Mouse (Mus musculus): ENCODE results near the gene Gm10778. TPM values are rescaled to one million over a fixed set of nuclear protein-coding genes. Genes with fewer than 3 reads are reported as not detected.
A peak's percentile ranks its signal among the peaks of the same experiment; 100 is the strongest.

Gm10778 gene
- polyA plus RNA-seq, 1 experiment from 2014 or later, result 5.2 TPM

GRCm38 (mm10) chr10:81604968-81605665 lies 43.7 kb upstream of the Gm10778 start:
- Histone ChIP-seq H3K36me3 (ENCODE audit: control insufficient read depth, insufficient read depth, low read length) (no peaks in the 10 kb centered on the region), H3K4me3 (ENCODE audit: low read depth, low read length) (peak overlapping the region; percentile 38), H3K27me3 (ENCODE audit: control insufficient read depth, insufficient read depth, low read length) (peaks cover 15% of the 10 kb centered on the region), H3K27ac (ENCODE audit: low read depth, low read length) (peak overlapping the region; percentile 70), H3K4me2 (ENCODE audit: low read depth, low read length, severe bottlenecking) (peak overlapping the region; percentile 57), H3K9ac (ENCODE audit: low read length) (peak overlapping the region; percentile 51), H3K9me3 (ENCODE audit: control insufficient read depth, low read length) (no peaks in the 10 kb centered on the region), H3K4me1 (replicated peaks; ENCODE audit: control insufficient read depth, insufficient read depth, low read length) (peaks cover 8% of the 10 kb centered on the region)
- WGBS, result 21% methylated on average over 29 of the region's 29 CpGs
- DNase-seq (ENCODE audit: low spot score) (peak; percentile 92), ATAC-seq (replicated peaks; ENCODE audit: low FRiP score) (peak; percentile 19; the same call in 1 of the 2 replicates)

GRCm38 (mm10) chr10:81605666-81605973 lies 43.2 kb upstream of the Gm10778 start:
- peak overlapping the region; percentile 57 for H3K4me2 ChIP-seq (ENCODE audit: low read depth, low read length, severe bottlenecking)
- H3K4me1 ChIP-seq (replicated peaks; ENCODE audit: control insufficient read depth, insufficient read depth, low read length), result peaks cover 5% of the 10 kb centered on the region
- WGBS, result 6% methylated on average over 14 of the region's 14 CpGs
- no peaks in the 10 kb centered on the region for H3K9me3 ChIP-seq (ENCODE audit: control insufficient read depth, low read length)
- H3K36me3 ChIP-seq (ENCODE audit: control insufficient read depth, insufficient read depth, low read length), result no peaks in the 10 kb centered on the region
- DNase-seq (ENCODE audit: low spot score) (no peak), ATAC-seq (replicated peaks; ENCODE audit: low FRiP score) (peak; percentile 13)
- peak overlapping the region; percentile 38 for H3K4me3 ChIP-seq (ENCODE audit: low read depth, low read length)
- peak overlapping the region; percentile 51 for H3K9ac ChIP-seq (ENCODE audit: low read length)
- H3K27ac ChIP-seq (ENCODE audit: low read depth, low read length), result peak overlapping the region; percentile 70
- H3K27me3 ChIP-seq (ENCODE audit: control insufficient read depth, insufficient read depth, low read length), result peaks cover 14% of the 10 kb centered on the region

GRCm38 (mm10) chr10:81605974-81606751 lies 42.7 kb upstream of the Gm10778 start, which contains the start of gene BC025920:
Gene BC025920, plus strand, starts transcription at chr10:81606270.
- peak; percentile 87 for ATAC-seq (replicated peaks; ENCODE audit: low FRiP score)
- no peaks in the 10 kb centered on the region for H3K9me3 ChIP-seq (ENCODE audit: control insufficient read depth, low read length)
- no peaks in the 10 kb centered on the region for H3K36me3 ChIP-seq (ENCODE audit: control insufficient read depth, insufficient read depth, low read length)
- H3K9ac ChIP-seq (ENCODE audit: low read length), result peak within 1 kb of the TSS; percentile 51
- H3K4me2 ChIP-seq (ENCODE audit: low read depth, low read length, severe bottlenecking), result peak within 1 kb of the TSS; percentile 57
- peak within 1 kb of the TSS; percentile 70 for H3K27ac ChIP-seq (ENCODE audit: low read depth, low read length)
- peak within 1 kb of the TSS; percentile 38 for H3K4me3 ChIP-seq (ENCODE audit: low read depth, low read length)
- DNase-seq (ENCODE audit: low spot score), result peak; percentile 95
- peaks cover 12% of the 10 kb centered on the region for H3K27me3 ChIP-seq (ENCODE audit: control insufficient read depth, insufficient read depth, low read length)
- under 1% methylated on average over 39 of the region's 39 CpGs for WGBS
- H3K4me1 ChIP-seq (replicated peaks; ENCODE audit: control insufficient read depth, insufficient read depth, low read length), result 0 out of 2 replicates have a peak, but pooled peaks cover 3% of the 10 kb centered on the region

- Histone ChIP-seq H3K4me2 (ENCODE audit: low read depth, low read length, severe bottlenecking) (no peak overlapping the region), H3K4me1 (replicated peaks; ENCODE audit: control insufficient read depth, insufficient read depth, low read length) (0 out of 2 replicates have a peak, but pooled peaks cover 3% of the 10 kb centered on the region), H3K9ac (ENCODE audit: low read length) (no peak overlapping the region), H3K27me3 (ENCODE audit: control insufficient read depth, insufficient read depth, low read length) (no peaks in the 10 kb centered on the region), H3K4me3 (ENCODE audit: low read depth, low read length) (no peak overlapping the region), H3K27ac (ENCODE audit: low read depth, low read length) (no peak overlapping the region), H3K9me3 (ENCODE audit: control insufficient read depth, low read length) (no peaks in the 10 kb centered on the region), H3K36me3 (ENCODE audit: control insufficient read depth, insufficient read depth, low read length) (no peaks in the 10 kb centered on the region)
- no peak for ATAC-seq (replicated peaks; ENCODE audit: low FRiP score)
- DNase-seq (ENCODE audit: low spot score), result no peak
- 85% methylated on average over 1 of the region's 1 CpGs for WGBS
Observed at GRCm38 (mm10) chr10:81608308-81608707, 40.6 kb upstream of the Gm10778 start.

GRCm38 (mm10) chr10:81612779-81613178 lies 36.1 kb upstream of the Gm10778 start:
- Histone ChIP-seq H3K27me3 (ENCODE audit: control insufficient read depth, insufficient read depth, low read length) (no peaks in the 10 kb centered on the region), H3K27ac (ENCODE audit: low read depth, low read length) (no peak overlapping the region), H3K9me3 (ENCODE audit: control insufficient read depth, low read length) (no peaks in the 10 kb centered on the region), H3K4me2 (ENCODE audit: low read depth, low read length, severe bottlenecking) (no peak overlapping the region), H3K9ac (ENCODE audit: low read length) (no peak overlapping the region), H3K4me1 (replicated peaks; ENCODE audit: control insufficient read depth, insufficient read depth, low read length) (no peaks in the 10 kb centered on the region), H3K36me3 (ENCODE audit: control insufficient read depth, insufficient read depth, low read length) (no peaks in the 10 kb centered on the region), H3K4me3 (ENCODE audit: low read depth, low read length) (no peak overlapping the region)
- DNase-seq (ENCODE audit: low spot score) (no peak), ATAC-seq (replicated peaks; ENCODE audit: low FRiP score) (no peak)
- 65% methylated on average over 3 of the region's 3 CpGs for WGBS

GRCm38 (mm10) chr10:81615486-81615885 lies 33.4 kb upstream of the Gm10778 start:
- H3K9me3 ChIP-seq (ENCODE audit: control insufficient read depth, low read length), result no peaks in the 10 kb centered on the region
- no peak overlapping the region for H3K9ac ChIP-seq (ENCODE audit: low read length)
- no peak overlapping the region for H3K4me3 ChIP-seq (ENCODE audit: low read depth, low read length)
- H3K36me3 ChIP-seq (ENCODE audit: control insufficient read depth, insufficient read depth, low read length), result no peaks in the 10 kb centered on the region
- no peak overlapping the region for H3K4me2 ChIP-seq (ENCODE audit: low read depth, low read length, severe bottlenecking)
- DNase-seq (ENCODE audit: low spot score) (no peak), ATAC-seq (replicated peaks; ENCODE audit: low FRiP score) (no peak)
- H3K27ac ChIP-seq (ENCODE audit: low read depth, low read length), result no peak overlapping the region
- no peaks in the 10 kb centered on the region for H3K4me1 ChIP-seq (replicated peaks; ENCODE audit: control insufficient read depth, insufficient read depth, low read length)
- WGBS, result 69% methylated on average over 6 of the region's 6 CpGs
- no peaks in the 10 kb centered on the region for H3K27me3 ChIP-seq (ENCODE audit: control insufficient read depth, insufficient read depth, low read length)

GRCm38 (mm10) chr10:81619976-81620375 lies 28.9 kb upstream of the Gm10778 start:
- no peaks in the 10 kb centered on the region; the same call in 1 of the 2 replicates for H3K36me3 ChIP-seq (ENCODE audit: control insufficient read depth, insufficient read depth, low read length)
- H3K27ac ChIP-seq (ENCODE audit: low read depth, low read length), result no peak overlapping the region
- no peaks in the 10 kb centered on the region for H3K9me3 ChIP-seq (ENCODE audit: control insufficient read depth, low read length)
- H3K27me3 ChIP-seq (ENCODE audit: control insufficient read depth, insufficient read depth, low read length), result no peaks in the 10 kb centered on the region
- H3K4me2 ChIP-seq (ENCODE audit: low read depth, low read length, severe bottlenecking), result no peak overlapping the region
- no peak for DNase-seq (ENCODE audit: low spot score)
- 89% methylated on average over 5 of the region's 5 CpGs for whole genome bisulfite sequencing
- no peak overlapping the region for H3K4me3 ChIP-seq (ENCODE audit: low read depth, low read length)
- H3K9ac ChIP-seq (ENCODE audit: low read length), result no peak overlapping the region
- ATAC-seq (replicated peaks; ENCODE audit: low FRiP score), result no peak
- no peaks in the 10 kb centered on the region for H3K4me1 ChIP-seq (replicated peaks; ENCODE audit: control insufficient read depth, insufficient read depth, low read length)

- Histone ChIP-seq H3K4me2 (ENCODE audit: low read depth, low read length, severe bottlenecking) (no peak overlapping the region), H3K36me3 (ENCODE audit: control insufficient read depth, insufficient read depth, low read length) (no peaks in the 10 kb centered on the region; the same call in 1 of the 2 replicates), H3K4me1 (replicated peaks; ENCODE audit: control insufficient read depth, insufficient read depth, low read length) (no peaks in the 10 kb centered on the region), H3K9me3 (ENCODE audit: control insufficient read depth, low read length) (no peaks in the 10 kb centered on the region), H3K27ac (ENCODE audit: low read depth, low read length) (no peak overlapping the region), H3K9ac (ENCODE audit: low read length) (no peak overlapping the region), H3K4me3 (ENCODE audit: low read depth, low read length) (no peak overlapping the region), H3K27me3 (ENCODE audit: control insufficient read depth, insufficient read depth, low read length) (no peaks in the 10 kb centered on the region)
- 67% methylated on average over 9 of the region's 9 CpGs for WGBS
- no peak for DNase-seq (ENCODE audit: low spot score)
- ATAC-seq (replicated peaks; ENCODE audit: low FRiP score), result no peak
Observed at GRCm38 (mm10) chr10:81620786-81621185, 28.1 kb upstream of the Gm10778 start.

Data from forebrain, embryonic 11.5 days (tissue).